Mouse (Mus musculus): ENCODE data around the gene Scamp3. TPM values are rescaled to one million over a fixed set of nuclear protein-coding genes. Genes with fewer than 3 reads are reported as not detected.

Scamp3 gene
- polyA plus RNA-seq, 2 experiments: 35.3 to 41.0 TPM

DNA sequence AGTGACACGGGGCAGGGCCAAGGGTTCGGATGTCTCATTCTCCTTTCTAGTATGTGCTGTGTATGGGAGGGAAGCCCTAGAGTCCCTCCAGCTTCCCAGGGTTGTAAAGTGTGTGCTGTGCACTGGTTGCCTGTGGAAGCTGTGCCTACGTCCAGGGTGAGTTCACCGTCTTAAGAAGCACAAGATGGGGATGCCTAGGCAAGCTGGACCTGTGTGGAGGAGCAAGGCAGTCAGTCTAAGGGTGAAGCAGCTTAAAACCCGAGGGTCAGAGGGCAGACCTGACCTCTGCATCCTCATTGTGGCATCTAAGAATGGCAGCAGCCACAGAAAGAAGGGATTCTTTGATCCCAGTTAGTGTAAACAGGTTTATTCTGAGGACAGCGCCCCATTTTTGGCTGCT is 31.5 kb downstream of the Scamp3 start:
- WGBS (ENCODE audit: insufficient replicate concordance): 76% methylated on average over 6 of the region's 6 CpGs
- H3K9me3 ChIP-seq (ENCODE audit: control insufficient read depth, low read length): no peaks in the 10 kb centered on the region
- no peak overlapping the region for H3K4me3 ChIP-seq (ENCODE audit: insufficient read depth in 1 of 2, low read depth in 2 of 2, low read length in 2 of 2)

DNA sequence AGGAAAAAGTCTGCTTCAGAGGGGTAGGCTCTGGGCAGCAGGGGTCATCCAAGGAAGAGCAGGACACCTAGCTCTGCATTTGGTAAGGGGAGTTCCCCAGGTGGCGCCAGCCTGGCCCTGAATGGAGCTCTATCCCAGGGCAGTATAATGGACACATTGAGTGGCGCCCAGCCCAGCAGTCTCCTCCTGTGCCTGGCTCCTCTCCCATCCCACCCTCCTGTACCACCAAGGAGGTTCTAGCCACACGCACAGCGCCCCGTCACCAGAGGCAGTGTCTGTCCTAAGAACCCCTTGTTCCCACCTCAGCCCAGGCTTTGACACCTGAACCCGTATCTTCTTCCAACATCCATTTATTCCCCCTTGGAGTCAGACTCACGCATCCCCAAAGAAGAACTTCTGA is 32.5 kb downstream of the Scamp3 start:
- peaks cover 9 to 12% of the 10 kb centered on the region in 2 experiments for H3K4me1 ChIP-seq (replicated peaks; ENCODE audit: control insufficient read depth in 2 of 2, insufficient read depth in 2 of 2, low read length in 1 of 2)
- no peaks in the 10 kb centered on the region for H3K9me3 ChIP-seq (ENCODE audit: control insufficient read depth, low read length)
- no peak for DNase-seq (ENCODE audit: low read depth in 3 of 3, low spot score in 3 of 3)
- no peak overlapping the region for H3K4me2 ChIP-seq (ENCODE audit: low read depth)
- no peak for ATAC-seq (ENCODE audit: insufficient read depth)
- TF ChIP-seq EP300 (IDR thresholded peaks at IDR 0.05; ENCODE audit: low read depth): no peak
- no peak for TF ChIP-seq CTCF (IDR thresholded peaks at IDR 0.05; ENCODE audit: low read depth)
- H3K4me3 ChIP-seq (ENCODE audit: insufficient read depth in 1 of 2, low read depth in 2 of 2, low read length in 2 of 2): no peak overlapping the region
- H3K9ac ChIP-seq (replicated peaks): no peak overlapping the region
- H3K36me3 ChIP-seq (replicated peaks; ENCODE audit: control insufficient read depth, insufficient read depth, low read depth): peaks cover 18% of the 10 kb centered on the region
- 72% methylated on average over 7 of the region's 7 CpGs for WGBS (ENCODE audit: insufficient replicate concordance)
- H3K27ac ChIP-seq: no peak overlapping the region
- H3K27me3 ChIP-seq (ENCODE audit: control insufficient read depth, insufficient read depth, low read length): no peaks in the 10 kb centered on the region

More for the DNA sequence above, 31.5 kb downstream of the Scamp3 start:
- H3K27me3 ChIP-seq (ENCODE audit: control insufficient read depth, insufficient read depth, low read length): no peaks in the 10 kb centered on the region
- H3K27ac ChIP-seq: no peak overlapping the region
- H3K36me3 ChIP-seq (replicated peaks; ENCODE audit: control insufficient read depth, insufficient read depth, low read depth): peaks cover 18% of the 10 kb centered on the region
- H3K4me1 ChIP-seq (replicated peaks; ENCODE audit: control insufficient read depth in 2 of 2, insufficient read depth in 2 of 2, low read length in 1 of 2): peaks cover 5 to 9% of the 10 kb centered on the region in 2 experiments
- no peak overlapping the region for H3K4me2 ChIP-seq (ENCODE audit: low read depth)
- TF ChIP-seq CTCF (IDR thresholded peaks at IDR 0.05; ENCODE audit: low read depth) (no peak), EP300 (IDR thresholded peaks at IDR 0.05; ENCODE audit: low read depth) (no peak)
- ATAC-seq (ENCODE audit: insufficient read depth) (no peak), DNase-seq (ENCODE audit: low read depth in 3 of 3, low spot score in 3 of 3) (no peak)
- no peak overlapping the region for H3K9ac ChIP-seq (replicated peaks)

DNA sequence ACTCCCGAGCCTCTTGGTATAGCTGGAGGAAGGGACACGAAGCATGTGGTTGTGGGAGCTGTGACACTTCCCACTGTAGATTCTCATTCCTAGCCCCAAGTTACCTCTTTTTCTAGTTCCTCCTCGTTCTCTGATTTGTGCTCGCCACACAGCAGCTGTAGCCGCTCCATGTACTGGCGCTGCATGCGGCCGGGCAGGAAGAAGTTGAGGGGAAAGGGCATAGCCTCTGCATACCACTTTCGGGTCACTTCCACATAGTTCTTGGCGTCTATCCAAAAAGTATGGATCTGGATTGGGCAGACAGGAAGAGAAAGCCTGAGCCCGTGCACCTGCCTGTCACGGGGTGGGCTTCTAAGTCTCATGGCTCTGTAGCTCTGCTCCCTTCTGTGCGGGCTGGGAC is 32.9 kb downstream of the Scamp3 start:
- DNase-seq (ENCODE audit: low read depth in 3 of 3, low spot score in 3 of 3) (no peak), ATAC-seq (ENCODE audit: insufficient read depth) (no peak)
- Histone ChIP-seq H3K27ac (no peak overlapping the region), H3K4me2 (ENCODE audit: low read depth) (no peak overlapping the region), H3K4me3 (ENCODE audit: insufficient read depth in 1 of 2, low read depth in 2 of 2, low read length in 2 of 2) (no peak overlapping the region), H3K9me3 (ENCODE audit: control insufficient read depth, low read length) (no peaks in the 10 kb centered on the region), H3K36me3 (replicated peaks; ENCODE audit: control insufficient read depth, insufficient read depth, low read depth) (peaks cover 18% of the 10 kb centered on the region), H3K27me3 (ENCODE audit: control insufficient read depth, insufficient read depth, low read length) (no peaks in the 10 kb centered on the region), H3K9ac (replicated peaks) (no peak overlapping the region), H3K4me1 (replicated peaks; ENCODE audit: control insufficient read depth in 2 of 2, insufficient read depth in 2 of 2, low read length in 1 of 2) (peaks cover 11 to 13% of the 10 kb centered on the region in 2 experiments)
- 79% methylated on average over 13 of the region's 13 CpGs for WGBS (ENCODE audit: insufficient replicate concordance)
- TF ChIP-seq EP300 (IDR thresholded peaks at IDR 0.05; ENCODE audit: low read depth) (no peak), CTCF (IDR thresholded peaks at IDR 0.05; ENCODE audit: low read depth) (no peak)

DNA sequence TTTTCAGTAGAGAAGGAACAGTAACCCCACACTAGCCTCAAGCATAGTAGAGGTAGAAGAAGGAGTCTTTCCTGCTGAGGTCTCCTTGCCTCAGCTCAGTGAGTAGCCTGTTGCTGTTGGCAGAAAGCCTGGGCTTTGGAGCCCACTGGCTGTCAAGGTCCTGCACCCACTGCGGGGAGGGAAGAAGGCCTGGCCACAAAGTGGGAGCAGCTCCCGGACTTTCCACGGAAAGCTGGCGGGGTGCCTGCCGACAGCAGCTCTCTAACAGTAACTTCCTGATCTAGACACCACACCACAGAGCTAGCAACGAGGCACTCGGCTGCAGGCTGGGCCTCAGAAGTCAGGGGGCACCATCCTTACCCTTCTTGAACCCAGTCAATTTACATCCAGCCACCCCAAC is 33.5 kb downstream of the Scamp3 start:
- Histone ChIP-seq H3K4me2 (ENCODE audit: low read depth) (no peak overlapping the region), H3K27ac (no peak overlapping the region), H3K9me3 (ENCODE audit: control insufficient read depth, low read length) (no peaks in the 10 kb centered on the region), H3K4me3 (ENCODE audit: insufficient read depth in 1 of 2, low read depth in 2 of 2, low read length in 2 of 2) (no peak overlapping the region), H3K9ac (replicated peaks) (no peak overlapping the region), H3K4me1 (replicated peaks; ENCODE audit: control insufficient read depth in 2 of 2, insufficient read depth in 2 of 2, low read length in 1 of 2) (peaks cover 15 to 18% of the 10 kb centered on the region in 2 experiments), H3K27me3 (ENCODE audit: control insufficient read depth, insufficient read depth, low read length) (no peaks in the 10 kb centered on the region; the same call in 1 of the 2 replicates), H3K36me3 (replicated peaks; ENCODE audit: control insufficient read depth, insufficient read depth, low read depth) (peaks cover 18% of the 10 kb centered on the region)
- ATAC-seq (ENCODE audit: insufficient read depth): no peak
- DNase-seq (ENCODE audit: low read depth in 3 of 3, low spot score in 3 of 3): no peak
- no peak for TF ChIP-seq CTCF (IDR thresholded peaks at IDR 0.05; ENCODE audit: low read depth)
- no peak for TF ChIP-seq EP300 (IDR thresholded peaks at IDR 0.05; ENCODE audit: low read depth)
- WGBS (ENCODE audit: insufficient replicate concordance): 63% methylated on average over 7 of the region's 7 CpGs

DNA sequence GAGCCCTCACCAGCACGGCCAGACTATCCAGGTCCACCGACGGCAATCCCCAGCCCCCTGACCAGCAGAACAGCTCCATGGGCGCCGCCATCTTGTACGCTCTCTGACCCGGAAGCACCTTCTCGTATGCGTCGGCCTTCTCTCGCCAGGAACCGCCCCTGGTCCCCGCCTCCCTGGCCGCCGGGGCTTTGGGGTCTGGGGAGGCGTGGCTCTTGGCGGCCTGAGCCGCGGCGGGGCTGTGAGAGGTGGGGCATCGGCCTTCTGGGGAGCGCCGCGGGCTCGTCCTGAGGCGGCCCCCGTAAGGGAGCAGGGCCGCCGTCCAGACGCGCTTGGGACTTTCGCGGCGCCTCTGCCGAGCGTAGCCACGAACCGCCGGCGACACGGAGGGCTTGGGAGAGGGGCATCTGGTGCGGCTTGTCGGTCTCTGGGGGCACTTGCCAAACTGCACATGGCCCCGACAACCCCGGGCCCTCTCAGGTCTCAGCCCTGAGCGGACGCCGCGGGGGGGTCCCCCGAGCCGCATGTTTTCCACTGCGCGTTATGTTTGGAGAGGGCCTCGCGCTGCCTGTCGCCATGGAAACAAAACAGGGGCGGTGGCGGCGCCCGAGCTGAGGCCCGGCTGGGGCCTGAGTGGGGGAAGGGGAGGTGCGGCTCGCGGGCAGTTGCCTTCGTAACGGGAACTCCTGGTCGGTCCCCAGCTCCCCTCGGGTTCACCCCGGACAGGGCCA is 36.7 kb downstream of the Scamp3 start:
- peak overlapping the region; percentile 73 for H3K9ac ChIP-seq (replicated peaks)
- peak overlapping the region; percentile 5 for H3K27ac ChIP-seq
- TF ChIP-seq CTCF (IDR thresholded peaks at IDR 0.05; ENCODE audit: low read depth) (no peak), EP300 (IDR thresholded peaks at IDR 0.05; ENCODE audit: low read depth) (no peak)
- H3K36me3 ChIP-seq (replicated peaks; ENCODE audit: control insufficient read depth, insufficient read depth, low read depth): peaks cover 4% of the 10 kb centered on the region
- peak overlapping the region; percentile 74 for H3K4me2 ChIP-seq (ENCODE audit: low read depth)
- no peaks in the 10 kb centered on the region; the same call in 1 of the 2 replicates for H3K27me3 ChIP-seq (ENCODE audit: control insufficient read depth, insufficient read depth, low read length)
- no peaks in the 10 kb centered on the region for H3K9me3 ChIP-seq (ENCODE audit: control insufficient read depth, low read length)
- WGBS (ENCODE audit: insufficient replicate concordance): under 1% methylated on average over 69 of the region's 69 CpGs
- ATAC-seq (ENCODE audit: insufficient read depth) (peak; percentile 89), DNase-seq (ENCODE audit: low read depth in 3 of 3, low spot score in 3 of 3) (peak; percentile 79 to 84 (median 84))
- H3K4me1 ChIP-seq (replicated peaks; ENCODE audit: control insufficient read depth in 2 of 2, insufficient read depth in 2 of 2, low read length in 1 of 2): peaks cover 16 to 19% of the 10 kb centered on the region in 2 experiments
- peak overlapping the region; percentile 75 to 78 for H3K4me3 ChIP-seq (ENCODE audit: insufficient read depth in 1 of 2, low read depth in 2 of 2, low read length in 2 of 2)

Data from liver, embryonic 14.5 days (tissue).